Mouse (Mus musculus) kidney, postnatal 36 days (tissue): ENCODE results near the gene Vmn2r63.
"Not testable (repeated sequence)": the region's sequence is repeated elsewhere in the genome, so short reads cannot be mapped to it uniquely, and the experiment has no call there.

Source experiments
- DNase-seq, 2 experiments: peaks; one replicate each; pipeline ENCODE4 v3.0.0; 2021 to 2022; ENCODE audit warnings: mixed read lengths in 2 of 2

Vmn2r63 gene

DNA sequence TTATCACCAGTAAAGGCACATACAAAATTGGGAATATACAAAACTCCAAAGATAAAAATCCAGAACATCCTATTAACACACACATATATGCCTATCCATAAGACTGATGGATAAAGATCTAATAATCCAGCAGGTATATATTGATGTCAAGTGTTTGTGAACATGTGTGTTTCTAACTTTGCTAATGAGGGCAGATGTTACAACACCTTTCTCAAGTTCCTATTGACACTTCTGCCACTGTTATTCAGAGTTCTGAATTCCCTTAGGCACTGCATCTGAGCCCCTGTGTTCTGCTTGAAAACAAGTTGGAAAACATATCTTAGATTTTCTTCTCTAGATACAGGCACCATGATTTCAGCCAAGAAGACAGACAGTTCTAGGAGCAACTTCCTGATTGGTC, at the start of gene Vmn2r63:
Gene Vmn2r63, minus strand, starts transcription at position 101 of the 400 bp plus-strand sequence.
- DNase-seq = not testable (repeated sequence)

DNA sequence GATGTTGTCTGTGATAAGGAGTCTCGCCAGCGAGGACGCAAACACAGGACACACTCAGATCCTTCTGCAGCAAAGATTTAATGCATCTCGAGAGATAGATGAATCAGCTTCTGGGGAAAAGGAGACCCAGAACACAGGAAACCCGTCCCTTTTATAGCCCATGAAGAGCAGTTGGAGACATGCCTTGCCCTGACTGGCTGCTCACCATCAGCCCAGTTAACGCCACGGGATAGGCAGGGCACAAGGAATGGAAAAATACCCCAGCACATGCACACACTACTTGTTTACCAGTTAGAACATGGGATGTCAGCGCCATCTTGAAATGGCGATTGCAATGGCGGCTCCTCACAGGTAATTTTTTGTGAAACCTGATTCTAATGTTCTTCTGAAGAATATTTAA, 47.1 kb upstream of the Vmn2r63 start:
- DNase-seq = no peak

GRCm38 (mm10) chr7:42980098-42980497, 46.5 kb upstream of the Vmn2r63 start:
- DNase-seq = no peak

GRCm38 (mm10) chr7:42965246-42965645, 31.6 kb upstream of the Vmn2r63 start:
- no peak for DNase-seq

GRCm38 (mm10) chr7:42898067-42898466, 35.6 kb downstream of the Vmn2r63 start:
- not testable (repeated sequence) for DNase-seq

- no peak for DNase-seq
These were observed 55.5 kb downstream of the Vmn2r63 start for GRCm38 (mm10) chr7:42878090-42878489.

DNA sequence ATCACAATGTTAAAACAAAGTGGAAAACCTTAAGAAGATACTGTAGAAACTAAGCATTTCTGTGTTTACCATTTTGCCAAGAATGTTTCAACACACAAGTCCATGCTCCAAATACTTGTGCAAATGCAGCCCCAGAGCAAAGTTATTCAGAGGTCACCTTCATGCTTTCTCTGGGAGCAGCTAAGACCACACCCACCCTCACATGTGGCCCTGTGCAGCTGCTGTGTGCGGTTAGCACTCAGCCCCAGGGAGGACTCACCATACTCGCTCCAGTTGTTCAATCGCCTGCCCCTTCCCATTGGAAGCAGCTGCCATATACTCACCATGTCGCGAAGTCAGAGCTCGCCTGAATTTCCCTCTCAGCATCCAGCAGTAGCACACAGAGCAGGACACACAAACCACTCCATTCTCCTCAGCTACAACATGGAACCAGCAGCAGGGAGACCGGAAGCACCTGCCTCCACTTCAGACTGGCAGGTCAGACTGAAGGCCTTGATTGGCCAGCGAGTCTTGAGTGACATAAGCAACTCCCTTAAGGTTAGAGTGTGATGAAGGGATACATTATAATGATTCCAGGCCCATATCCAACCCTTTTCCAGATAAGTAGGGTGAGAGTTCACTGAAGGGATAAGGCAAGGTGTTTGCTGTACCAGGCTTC, 66.7 kb downstream of the Vmn2r63 start, which contains the start of gene Gm2381:
Gene Gm2381, minus strand, starts transcription at position 434 of the 658 bp plus-strand sequence.
- DNase-seq = not testable (repeated sequence)
